Mouse (Mus musculus): ENCODE data around the gene Foxc1.

DNA sequence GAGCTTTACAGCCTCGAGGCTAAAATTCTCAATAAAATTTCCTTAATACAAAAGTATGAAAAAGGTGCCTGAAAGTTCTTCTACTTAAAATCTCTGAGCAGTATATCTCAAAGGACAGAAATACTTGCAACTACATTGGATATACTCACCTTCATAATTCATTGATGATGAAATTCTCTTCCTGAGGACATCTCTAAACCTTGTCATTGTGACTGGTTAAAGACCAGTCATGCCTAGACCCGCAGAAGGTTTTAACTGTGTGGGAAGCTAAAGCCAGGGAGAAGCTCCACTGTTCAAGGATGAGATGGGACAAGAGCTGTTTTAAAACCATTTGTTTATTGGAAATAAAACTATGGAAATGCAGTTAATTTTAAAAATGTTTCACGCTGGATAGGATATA, 26.1 kb upstream of the Foxc1 start:
- TF ChIP-seq CTCF (IDR thresholded peaks at IDR 0.05) (no peak), EP300 (IDR thresholded peaks at IDR 0.05) (no peak)
